Mouse (Mus musculus): ENCODE measurements at regions not wholly inside any gene's neighbourhood (a gene's known extent, or its start where the extent isn't known, plus 50 kb on each side); places are given as distances from the start of the nearest gene placed in this dataset.

DNA sequence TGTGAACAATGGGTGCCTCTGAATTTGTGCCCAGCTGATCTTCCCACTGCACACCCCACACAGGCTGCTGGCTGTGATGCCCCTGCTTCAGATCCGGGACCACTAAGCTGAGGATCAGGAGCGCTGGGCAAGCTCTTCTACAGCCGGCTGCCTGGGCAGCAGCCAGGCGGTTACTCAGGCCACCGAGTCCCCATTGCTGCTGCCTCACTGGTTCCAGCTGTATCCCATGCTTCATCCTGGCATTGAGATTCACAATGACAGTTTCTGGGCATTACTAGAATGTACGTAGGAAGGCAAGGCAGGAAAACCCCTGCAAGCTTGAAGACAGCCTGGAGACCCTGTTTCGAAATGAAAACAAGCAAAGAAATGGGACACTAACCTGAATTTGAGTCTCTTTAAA lies 67.3 kb upstream of the Slc6a6 start:
- ATAC-seq (replicated peaks; ENCODE audit: insufficient number of reproducible peaks, low FRiP score, low TSS enrichment, poor library complexity, severe bottlenecking): no peak

DNA sequence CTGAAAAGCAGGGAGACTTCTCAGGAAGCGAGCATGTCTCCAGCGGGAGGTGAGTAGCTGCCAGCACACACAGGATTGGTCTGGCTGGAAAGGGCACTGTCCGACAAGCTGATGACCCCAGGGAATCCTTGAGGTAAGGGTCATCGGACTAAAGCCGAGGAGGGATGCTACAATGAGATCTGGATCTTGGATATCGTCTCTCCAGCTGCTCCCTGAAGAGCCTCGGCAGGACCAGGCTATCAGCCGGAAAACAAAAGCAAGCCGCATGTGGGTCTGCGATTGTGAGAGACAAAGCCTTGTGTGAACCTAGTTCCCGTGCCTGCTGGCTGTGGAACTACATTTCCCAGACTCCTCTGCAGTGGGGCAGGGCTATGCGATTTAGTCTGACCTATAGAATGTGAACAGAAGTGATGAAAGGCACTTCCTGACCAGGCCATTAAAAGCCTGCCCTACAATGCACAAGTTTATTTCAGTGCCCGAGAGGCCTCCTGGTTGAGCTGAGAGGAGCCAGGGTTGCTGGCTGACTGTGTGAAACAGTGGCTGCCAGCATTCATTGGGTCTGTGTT lies 66.7 kb upstream of the Slc6a6 start:
- peak; percentile 94 for ATAC-seq (replicated peaks; ENCODE audit: insufficient number of reproducible peaks, low FRiP score, low TSS enrichment, poor library complexity, severe bottlenecking)

GRCm38 (mm10) chr6:91617685-91618084 lies 66.2 kb upstream of the Slc6a6 start:
- no peak for ATAC-seq (replicated peaks; ENCODE audit: insufficient number of reproducible peaks, low FRiP score, low TSS enrichment, poor library complexity, severe bottlenecking)

DNA sequence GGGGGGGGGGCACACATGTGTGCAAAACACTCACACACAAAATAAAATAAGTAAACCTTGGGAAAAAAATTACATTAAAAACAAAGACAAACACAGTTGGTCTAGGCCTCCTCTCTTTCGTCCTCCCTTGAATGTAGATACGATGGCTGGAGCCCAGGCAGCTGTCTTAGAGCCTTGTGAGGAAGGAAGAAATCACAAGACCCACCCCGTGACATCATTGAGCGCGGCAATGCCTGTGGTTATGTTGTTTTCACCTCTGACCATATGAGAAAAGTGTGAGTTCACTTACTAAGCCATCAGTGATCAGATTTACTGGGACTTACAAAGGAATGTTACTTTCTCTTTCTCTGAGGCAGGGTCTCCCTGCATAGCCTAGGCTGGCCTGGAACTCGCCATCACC lies 64.8 kb upstream of the Slc6a6 start:
- ATAC-seq (replicated peaks; ENCODE audit: insufficient number of reproducible peaks, low FRiP score, low TSS enrichment, poor library complexity, severe bottlenecking): no peak

GRCm38 (mm10) chr6:91619735-91620732 lies 63.8 kb upstream of the Slc6a6 start:
- ATAC-seq (replicated peaks; ENCODE audit: insufficient number of reproducible peaks, low FRiP score, low TSS enrichment, poor library complexity, severe bottlenecking): no peak

GRCm38 (mm10) chr6:91621437-91621836 lies 62.4 kb upstream of the Slc6a6 start:
- ATAC-seq (replicated peaks; ENCODE audit: insufficient number of reproducible peaks, low FRiP score, low TSS enrichment, poor library complexity, severe bottlenecking): no peak

GRCm38 (mm10) chr6:91622425-91622824 lies 61.4 kb upstream of the Slc6a6 start:
- no peak for ATAC-seq (replicated peaks; ENCODE audit: insufficient number of reproducible peaks, low FRiP score, low TSS enrichment, poor library complexity, severe bottlenecking)

GRCm38 (mm10) chr6:91623646-91624045 lies 60.2 kb upstream of the Slc6a6 start:
- ATAC-seq (replicated peaks; ENCODE audit: insufficient number of reproducible peaks, low FRiP score, low TSS enrichment, poor library complexity, severe bottlenecking): no peak

- no peak for ATAC-seq (replicated peaks; ENCODE audit: insufficient number of reproducible peaks, low FRiP score, low TSS enrichment, poor library complexity, severe bottlenecking)
These were observed 54.6 kb upstream of the Slc6a6 start for GRCm38 (mm10) chr6:91629230-91629629.

GRCm38 (mm10) chr6:91631261-91631660 lies 52.6 kb upstream of the Slc6a6 start:
- no peak for ATAC-seq (replicated peaks; ENCODE audit: insufficient number of reproducible peaks, low FRiP score, low TSS enrichment, poor library complexity, severe bottlenecking)
